13 mouse cellular contexts compared by ENCODE assay signal in the genomic region with DNA sequence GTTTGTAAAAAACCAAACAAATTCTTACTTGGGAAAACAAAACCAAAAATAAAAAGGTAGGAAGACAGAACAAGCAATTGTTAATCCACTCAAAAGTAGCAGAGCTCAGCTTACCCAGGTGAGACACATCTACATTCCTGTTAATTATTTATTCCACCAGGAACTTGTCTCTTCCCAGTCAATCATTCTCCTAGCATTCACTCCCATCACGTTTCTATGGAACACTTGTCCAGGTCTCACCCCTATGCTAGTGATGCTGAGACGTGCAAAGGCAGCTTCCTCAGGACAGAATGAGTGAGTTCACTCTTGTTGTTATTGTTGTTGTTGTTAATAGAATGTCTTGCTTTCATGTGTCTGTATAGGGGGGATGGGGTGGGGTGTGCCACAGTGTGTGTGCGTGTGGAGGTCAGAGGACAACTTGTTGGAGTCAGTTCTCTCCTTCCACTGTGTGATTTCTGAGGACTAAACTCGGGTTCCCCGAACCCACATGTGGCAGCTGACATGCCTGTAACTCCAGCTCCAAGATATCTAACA. TPM values are rescaled to one million over a fixed set of nuclear protein-coding genes. Genes with fewer than 3 reads are reported as not detected.
DNase-seq lines count a peak whose midpoint lies in the region; ATAC-seq and TF ChIP-seq lines count a peak whose summit lies in the region.
"Had no signal": no experiment of that assay in that cellular context is flagged by ENCODE, and none has a peak within 500 bp of the region (broad histone marks: within the 10 kb centered on the region; RNA-seq: fewer than 3 reads in every experiment).

No protein-coding gene starts in this region.

- H3K4me2 ChIP-seq in hindbrain, embryonic 11.5 days (replicated peaks; ENCODE audit: low read depth, low read length) = no peak overlapping the region
- no peak overlapping the region for H3K4me2 ChIP-seq in hindbrain, embryonic 12.5 days (replicated peaks)
- no peak overlapping the region for H3K4me2 ChIP-seq in lung, embryonic 14.5 days
- H3K4me2 ChIP-seq in intestine, embryonic 15.5 days (replicated peaks) = no peak overlapping the region
- H3K4me2 ChIP-seq: embryonic facial prominence, embryonic 13.5 days; limb, embryonic 12.5 days; liver, embryonic 13.5 days; midbrain, embryonic 12.5 days had no signal

- H3K27ac ChIP-seq in hindbrain, embryonic 11.5 days (ENCODE audit: low read depth, low read length) = no peak overlapping the region
- H3K27ac ChIP-seq in hindbrain, embryonic 12.5 days = no peak overlapping the region
- no peak overlapping the region for H3K27ac ChIP-seq in lung, embryonic 14.5 days (ENCODE audit: low read depth)
- no peak overlapping the region for H3K27ac ChIP-seq in intestine, embryonic 15.5 days
- H3K27ac ChIP-seq: embryonic facial prominence, embryonic 13.5 days; heart, adult 2 months; limb, embryonic 12.5 days; liver, embryonic 13.5 days; macrophage; midbrain, embryonic 12.5 days had no signal

- no peak for TF ChIP-seq CTCF in lung, embryonic 14.5 days (IDR thresholded peaks at IDR 0.05; ENCODE audit: low read depth)

- ATAC-seq in hindbrain, embryonic 11.5 days (ENCODE audit: low FRiP score) = peak; percentile 33; the same call in 1 of the 2 replicates
- no peak; the same call in 1 of the 2 replicates for ATAC-seq in hindbrain, embryonic 12.5 days (ENCODE audit: low FRiP score)
- ATAC-seq in lung, embryonic 14.5 days (ENCODE audit: insufficient read depth) = peak; percentile 46
- 0 out of 2 replicates have a peak, but pooled peaks have one; percentile 23 for ATAC-seq in intestine, embryonic 15.5 days

- no peak for DNase-seq in hindbrain, embryonic 11.5 days (ENCODE audit: low spot score)
- DNase-seq in lung, embryonic 14.5 days = no peak
- no peak for DNase-seq in lung, adult 18-20 months
- DNase-seq in induced T-regulatory cell, adult 2 months (ENCODE audit: low read depth) = peak; percentile 14
- DNase-seq in thymus, postnatal 0 days (ENCODE audit: low spot score) = no peak
- DNase-seq: liver, embryonic 13.5 days had no signal

- H3K4me3 ChIP-seq in hindbrain, embryonic 11.5 days (ENCODE audit: low read depth, low read length) = no peak overlapping the region
- no peak overlapping the region for H3K4me3 ChIP-seq in hindbrain, embryonic 12.5 days
- no peak overlapping the region for H3K4me3 ChIP-seq in lung, embryonic 14.5 days (ENCODE audit: low read depth, low read length)
- H3K4me3 ChIP-seq in intestine, embryonic 15.5 days (replicated peaks) = no peak overlapping the region
- H3K4me3 ChIP-seq: embryonic facial prominence, embryonic 13.5 days; heart, adult 2 months; limb, embryonic 12.5 days; liver, embryonic 13.5 days; midbrain, embryonic 12.5 days had no signal

- H3K4me1 ChIP-seq in hindbrain, embryonic 11.5 days (replicated peaks; ENCODE audit: control insufficient read depth, insufficient read depth, low read length) = no peaks in the 10 kb centered on the region
- no peaks in the 10 kb centered on the region for H3K4me1 ChIP-seq in hindbrain, embryonic 12.5 days
- H3K4me1 ChIP-seq in lung, embryonic 14.5 days (ENCODE audit: insufficient read depth) = no peaks in the 10 kb centered on the region
- H3K4me1 ChIP-seq in intestine, embryonic 15.5 days (replicated peaks) = no peaks in the 10 kb centered on the region
- H3K4me1 ChIP-seq: liver, embryonic 13.5 days; midbrain, embryonic 12.5 days had no signal

- H3K27me3 ChIP-seq in hindbrain, embryonic 11.5 days (ENCODE audit: control insufficient read depth, insufficient read depth, low read length) = no peaks in the 10 kb centered on the region
- H3K27me3 ChIP-seq in hindbrain, embryonic 12.5 days = no peaks in the 10 kb centered on the region
- H3K27me3 ChIP-seq in lung, embryonic 14.5 days (ENCODE audit: insufficient read depth, low read length) = no peaks in the 10 kb centered on the region
- H3K27me3 ChIP-seq in intestine, embryonic 15.5 days (replicated peaks) = no peaks in the 10 kb centered on the region
- H3K27me3 ChIP-seq: limb, embryonic 12.5 days; liver, embryonic 13.5 days; midbrain, embryonic 12.5 days had no signal

- 78% methylated on average over 5 of the region's 5 CpGs for WGBS in hindbrain, embryonic 11.5 days
- WGBS in hindbrain, embryonic 12.5 days = 78% methylated on average over 5 of the region's 5 CpGs
- 59% methylated on average over 5 of the region's 5 CpGs for WGBS in lung, embryonic 14.5 days
- 65% methylated on average over 5 of the region's 5 CpGs for WGBS in intestine, embryonic 15.5 days

- no peaks in the 10 kb centered on the region for H3K9me3 ChIP-seq in hindbrain, embryonic 11.5 days (ENCODE audit: control insufficient read depth, low read length)
- no peaks in the 10 kb centered on the region for H3K9me3 ChIP-seq in hindbrain, embryonic 12.5 days (replicated peaks)
- H3K9me3 ChIP-seq in lung, embryonic 14.5 days (ENCODE audit: low read depth, low read length) = no peaks in the 10 kb centered on the region
- H3K9me3 ChIP-seq in intestine, embryonic 15.5 days = no peaks in the 10 kb centered on the region
- H3K9me3 ChIP-seq: embryonic facial prominence, embryonic 13.5 days; limb, embryonic 12.5 days; liver, embryonic 13.5 days; midbrain, embryonic 12.5 days had no signal

- no peaks in the 10 kb centered on the region for H3K36me3 ChIP-seq in hindbrain, embryonic 11.5 days (ENCODE audit: control insufficient read depth, insufficient read depth, low read length)
- H3K36me3 ChIP-seq in hindbrain, embryonic 12.5 days = no peaks in the 10 kb centered on the region
- H3K36me3 ChIP-seq in lung, embryonic 14.5 days (ENCODE audit: insufficient read depth) = no peaks in the 10 kb centered on the region
- no peaks in the 10 kb centered on the region for H3K36me3 ChIP-seq in intestine, embryonic 15.5 days
- H3K36me3 ChIP-seq: embryonic facial prominence, embryonic 13.5 days; limb, embryonic 12.5 days; liver, embryonic 13.5 days; midbrain, embryonic 12.5 days had no signal

- no peak overlapping the region for H3K9ac ChIP-seq in hindbrain, embryonic 11.5 days (ENCODE audit: low read depth, low read length)
- no peak overlapping the region for H3K9ac ChIP-seq in hindbrain, embryonic 12.5 days
- H3K9ac ChIP-seq in lung, embryonic 14.5 days = no peak overlapping the region
- no peak overlapping the region for H3K9ac ChIP-seq in intestine, embryonic 15.5 days
- H3K9ac ChIP-seq: embryonic facial prominence, embryonic 13.5 days; limb, embryonic 12.5 days; liver, embryonic 13.5 days; midbrain, embryonic 12.5 days had no signal

RNA-seq across cellular contexts. Expression of a gene that starts 13.0 kb away (rescaled TPM):
- polyA plus RNA-seq in hindbrain, embryonic 11.5 days (2014; fragmentation: Nextera tagmentation; extraction: Ambion mirVana) = 3.9 and 4.3 TPM in 2 replicates
- 6.6 and 6.7 TPM in 2 replicates for polyA plus RNA-seq in hindbrain, embryonic 12.5 days (2016; fragmentation: Nextera tagmentation; extraction: Ambion mirVana)
- 0.78 TPM in 2 replicates for polyA plus RNA-seq in lung, embryonic 14.5 days (2014; fragmentation: Nextera tagmentation; extraction: Ambion mirVana)
- polyA plus RNA-seq in intestine, embryonic 15.5 days (2015; fragmentation: Nextera tagmentation; extraction: Ambion mirVana) = 2.5 and 2.7 TPM in 2 replicates
- polyA plus RNA-seq in thymus, postnatal 0 days (2015; fragmentation: Nextera tagmentation; extraction: Ambion mirVana) = 7.4 and 7.5 TPM in 2 replicates
